ENCODE assay signal across 8 mouse cellular contexts in the genomic region with DNA sequence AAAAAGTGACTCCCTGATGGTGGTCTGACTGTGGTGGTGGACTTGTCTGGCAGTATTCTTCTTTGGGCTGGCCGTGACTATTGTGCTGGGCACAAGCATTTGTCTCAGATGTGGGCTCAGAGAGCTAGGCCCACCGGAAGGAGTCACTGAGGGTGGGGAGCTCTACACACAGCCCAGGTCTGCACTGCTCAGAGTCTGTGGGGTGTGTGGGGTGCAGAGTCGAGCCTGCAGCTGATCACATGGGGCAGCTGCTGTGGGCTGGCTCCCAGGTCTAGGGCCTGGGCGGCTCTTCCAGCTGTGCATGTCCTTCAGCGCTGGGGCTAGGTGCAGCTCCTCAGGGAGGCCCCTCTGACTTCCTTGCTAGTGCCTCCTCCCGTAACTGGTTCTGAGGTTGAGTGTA. TPM values are rescaled to one million over a fixed set of nuclear protein-coding genes. Genes with fewer than 3 reads are reported as not detected.
DNase-seq lines count a peak whose midpoint lies in the region; ATAC-seq and TF ChIP-seq lines count a peak whose summit lies in the region.

No protein-coding gene starts in this region.

- H3K4me3 ChIP-seq in forebrain, embryonic 10.5 days, result peak overlapping the region; percentile 10; the same call in 1 of the 2 replicates
- H3K4me3 ChIP-seq in forebrain, embryonic 14.5 days (ENCODE audit: low read depth, low read length), result no peak overlapping the region
- H3K4me3 ChIP-seq in thymus, adult 2 months (ENCODE audit: control insufficient read depth, insufficient read depth, low read length), result no peak overlapping the region
- H3K4me3 ChIP-seq in limb, embryonic 13.5 days, result peak overlapping the region; percentile 90

- H3K9me3 ChIP-seq in forebrain, embryonic 10.5 days, result no peaks in the 10 kb centered on the region
- no peaks in the 10 kb centered on the region for H3K9me3 ChIP-seq in forebrain, embryonic 14.5 days (replicated peaks; ENCODE audit: control insufficient read depth, low read length)
- no peaks in the 10 kb centered on the region for H3K9me3 ChIP-seq in limb, embryonic 13.5 days

- peaks cover 90% of the 10 kb centered on the region for H3K4me1 ChIP-seq in forebrain, embryonic 10.5 days
- H3K4me1 ChIP-seq in forebrain, embryonic 14.5 days (ENCODE audit: control insufficient read depth, insufficient read depth, low read length), result peaks cover 43% of the 10 kb centered on the region
- peaks cover 21% of the 10 kb centered on the region for H3K4me1 ChIP-seq in thymus, adult 2 months (replicated peaks; ENCODE audit: control insufficient read depth, insufficient read depth, low read length)
- H3K4me1 ChIP-seq in limb, embryonic 13.5 days, result peaks cover 85% of the 10 kb centered on the region

- H3K9ac ChIP-seq in forebrain, embryonic 14.5 days (ENCODE audit: low read length), result no peak overlapping the region; the same call in 1 of the 2 replicates
- peak overlapping the region; percentile 99 for H3K9ac ChIP-seq in limb, embryonic 13.5 days

- TF ChIP-seq POLR2A in thymus, adult 2 months (IDR thresholded peaks at IDR 0.05; ENCODE audit: control insufficient read depth, extremely low read depth, insufficient read depth, low read length, poor library complexity), result no peak

- no peak for DNase-seq in forebrain, embryonic 10.5 days (ENCODE audit: extremely low spot score, low spot score)
- DNase-seq in forebrain, embryonic 14.5 days (ENCODE audit: low spot score), result no peak
- DNase-seq in thymus, postnatal 4 days, result peak; percentile 34
- no peak for DNase-seq in thymus, adult 2 months
- no peak for DNase-seq in left cerebral cortex, postnatal 14 days (ENCODE audit: low spot score in 2 of 2)
- no peak for DNase-seq in cerebellum, postnatal 4 days (ENCODE audit: low spot score in 2 of 2)

- peak overlapping the region; percentile 69 for H3K27ac ChIP-seq in forebrain, embryonic 10.5 days
- H3K27ac ChIP-seq in forebrain, embryonic 14.5 days (ENCODE audit: low read depth, low read length), result no peak overlapping the region
- no peak overlapping the region for H3K27ac ChIP-seq in thymus, adult 2 months (ENCODE audit: control insufficient read depth, insufficient read depth, low read length)
- H3K27ac ChIP-seq in limb, embryonic 13.5 days, result peak overlapping the region; percentile 72

- no peak for TF ChIP-seq CTCF in thymus, adult 2 months (IDR thresholded peaks at IDR 0.05; ENCODE audit: borderline replicate concordance, control insufficient read depth, extremely low read depth, insufficient read depth, low read length, poor library complexity)

- intact Hi-C loops in left cerebral cortex, postnatal 14 days (cut with DNase I), result no loop called here

- H3K4me2 ChIP-seq in forebrain, embryonic 14.5 days (ENCODE audit: low read length), result no peak overlapping the region
- H3K4me2 ChIP-seq in limb, embryonic 13.5 days (replicated peaks), result peak overlapping the region; percentile 96

- ATAC-seq in forebrain, embryonic 14.5 days, result no peak
- ATAC-seq in limb, embryonic 13.5 days (ENCODE audit: low FRiP score, low read depth), result peak; percentile 38; the same call in 1 of the 2 replicates
- ATAC-seq in granulocyte monocyte progenitor cell, adult 5-6 weeks (replicated peaks; ENCODE audit: poor library complexity, severe bottlenecking), result no peak

- H3K27me3 ChIP-seq in forebrain, embryonic 10.5 days (ENCODE audit: poor library complexity, severe bottlenecking), result peaks cover 28% of the 10 kb centered on the region
- no peaks in the 10 kb centered on the region for H3K27me3 ChIP-seq in forebrain, embryonic 14.5 days (replicated peaks; ENCODE audit: control insufficient read depth, insufficient read depth, low read length)
- peaks cover 5% of the 10 kb centered on the region; the same call in 1 of the 2 replicates for H3K27me3 ChIP-seq in thymus, adult 2 months (ENCODE audit: control insufficient read depth, insufficient read depth, low read length)
- no peaks in the 10 kb centered on the region for H3K27me3 ChIP-seq in limb, embryonic 13.5 days

- WGBS in forebrain, embryonic 10.5 days, result 64% methylated on average over 6 of the region's 6 CpGs
- 71% methylated on average over 6 of the region's 6 CpGs for WGBS in forebrain, embryonic 14.5 days
- 63% methylated on average over 6 of the region's 6 CpGs for WGBS in thymus, adult 2 months
- 44% methylated on average over 6 of the region's 6 CpGs for WGBS in limb, embryonic 13.5 days

- H3K36me3 ChIP-seq in forebrain, embryonic 10.5 days (replicated peaks), result no peaks in the 10 kb centered on the region
- no peaks in the 10 kb centered on the region for H3K36me3 ChIP-seq in forebrain, embryonic 14.5 days (ENCODE audit: control insufficient read depth, insufficient read depth, low read length)
- H3K36me3 ChIP-seq in thymus, adult 2 months (ENCODE audit: control insufficient read depth, insufficient read depth, low read length), result no peaks in the 10 kb centered on the region
- no peaks in the 10 kb centered on the region for H3K36me3 ChIP-seq in limb, embryonic 13.5 days

RNA-seq across cellular contexts. Expression of a gene that starts 3.8 kb away (rescaled TPM):
- polyA plus RNA-seq in forebrain, embryonic 10.5 days (2016; fragmentation: Nextera tagmentation; extraction: Ambion mirVana), result 7.7 and 7.8 TPM in 2 replicates
- 2.0 and 2.6 TPM in 2 replicates for polyA plus RNA-seq in forebrain, embryonic 14.5 days (2014; fragmentation: Nextera tagmentation; extraction: Ambion mirVana)
- polyA plus RNA-seq in thymus, adult 2 months (2012; rRNA removed), result 35.9 and 40.3 TPM in 2 replicates
- polyA plus RNA-seq in limb, embryonic 13.5 days (2015; fragmentation: Nextera tagmentation; extraction: Ambion mirVana), result 17.1 and 17.6 TPM in 2 replicates
- total RNA-seq in granulocyte monocyte progenitor cell, adult 5-6 weeks (2014; fragmentation: Nextera tagmentation), result 1.8 and 3.2 TPM in 2 replicates
- 0.77 and 1.4 TPM in 2 replicates for total RNA-seq in granulocyte monocyte progenitor cell, adult 5-6 weeks (2017)
- total RNA-seq in left cerebral cortex, postnatal 14 days (2021), result 10 to 100 TPM; 15.6 to 16.2 TPM

Comparison
In these comparisons a context has a peak if more than half of its experiments do, and no peak if none do; other contexts are left out.
1. H3K27ac ChIP-seq: peak in forebrain, embryonic 10.5 days (single experiment) and limb, embryonic 13.5 days (single experiment); none in forebrain, embryonic 14.5 days (single experiment) and thymus, adult 2 months (single experiment).
2. H3K4me3 ChIP-seq: peak in forebrain, embryonic 10.5 days (single experiment) and limb, embryonic 13.5 days (single experiment); none in forebrain, embryonic 14.5 days (single experiment) and thymus, adult 2 months (single experiment).